Mouse (Mus musculus): ENCODE measurements at regions not wholly inside any gene's neighbourhood (a gene's known extent, or its start where the extent isn't known, plus 50 kb on each side); places are given as distances from the start of the nearest gene placed in this dataset.

GRCm38 (mm10) chr8:10905761-10906160 is 102.5 kb downstream of the Irs2 start:
- DNase-seq = no peak

GRCm38 (mm10) chr8:10903957-10904356 is 104.3 kb downstream of the Irs2 start:
- DNase-seq = peak in 1 of 2 experiments; percentile 31

- no peak for DNase-seq
Measured at GRCm38 (mm10) chr8:10901954-10902353, 106.3 kb downstream of the Irs2 start.

- no peak for DNase-seq
Measured at GRCm38 (mm10) chr8:10901014-10901413, 107.2 kb downstream of the Irs2 start.

- DNase-seq = peak; percentile 47 to 57
Measured at GRCm38 (mm10) chr8:10899581-10900155, 108.6 kb downstream of the Irs2 start.

- peak; percentile 16 to 27 for DNase-seq
Measured at GRCm38 (mm10) chr8:10898562-10899527, 109.4 kb downstream of the Irs2 start.

GRCm38 (mm10) chr8:10897573-10897972 is 110.7 kb downstream of the Irs2 start:
- no peak for DNase-seq

GRCm38 (mm10) chr8:10895178-10895577 is 113.1 kb downstream of the Irs2 start:
- DNase-seq = no peak

- no peak for DNase-seq
Measured at GRCm38 (mm10) chr8:10894306-10894705, 114.0 kb downstream of the Irs2 start.

- DNase-seq = no peak
Measured at GRCm38 (mm10) chr8:10893709-10894108, 114.5 kb downstream of the Irs2 start.

- no peak for DNase-seq
Measured at GRCm38 (mm10) chr8:10891906-10892305, 116.4 kb downstream of the Irs2 start.

- no peak for DNase-seq
Measured at GRCm38 (mm10) chr8:10891440-10891839, 116.8 kb downstream of the Irs2 start.

- DNase-seq = no peak
Measured at GRCm38 (mm10) chr8:10885452-10885851, 122.8 kb downstream of the Irs2 start.

GRCm38 (mm10) chr8:10883418-10883817 is 124.8 kb downstream of the Irs2 start:
- DNase-seq = no peak

- no peak for DNase-seq
Measured at GRCm38 (mm10) chr8:10882381-10882780, 125.9 kb downstream of the Irs2 start.

GRCm38 (mm10) chr8:10879883-10880282 is 128.4 kb downstream of the Irs2 start:
- no peak for DNase-seq

- no peak for DNase-seq
Measured at GRCm38 (mm10) chr8:10879049-10879847, 129.0 kb downstream of the Irs2 start.

GRCm38 (mm10) chr8:10878371-10878770 is 129.9 kb downstream of the Irs2 start:
- DNase-seq = no peak

GRCm38 (mm10) chr8:10875170-10875569 is 133.1 kb downstream of the Irs2 start:
- no peak for DNase-seq

GRCm38 (mm10) chr8:10871451-10871850 is 136.8 kb downstream of the Irs2 start:
- no peak for DNase-seq

- no peak for DNase-seq
Measured at GRCm38 (mm10) chr8:10870423-10871055, 137.7 kb downstream of the Irs2 start.

- DNase-seq = no peak
Measured at GRCm38 (mm10) chr8:10869866-10870265, 138.4 kb downstream of the Irs2 start.
